Mouse (Mus musculus): ENCODE results near the gene Wsb1.
A peak's percentile ranks its signal among the peaks of the same experiment; 100 is the strongest.
"Not testable (repeated sequence)": the region's sequence is repeated elsewhere in the genome, so short reads cannot be mapped to it uniquely, and the experiment has no call there.

Gene Wsb1

GRCm38 (mm10) chr11:79264376-79264775 is 9.9 kb upstream of the Wsb1 start:
- DNase-seq (ENCODE audit: low spot score in 2 of 2), result no peak

- not testable (repeated sequence) for DNase-seq (ENCODE audit: low spot score in 2 of 2)
Measured at GRCm38 (mm10) chr11:79260126-79260525, 5.7 kb upstream of the Wsb1 start.

GRCm38 (mm10) chr11:79258738-79259137 is 4.3 kb upstream of the Wsb1 start:
- no peak for DNase-seq (ENCODE audit: low spot score in 2 of 2)

DNA sequence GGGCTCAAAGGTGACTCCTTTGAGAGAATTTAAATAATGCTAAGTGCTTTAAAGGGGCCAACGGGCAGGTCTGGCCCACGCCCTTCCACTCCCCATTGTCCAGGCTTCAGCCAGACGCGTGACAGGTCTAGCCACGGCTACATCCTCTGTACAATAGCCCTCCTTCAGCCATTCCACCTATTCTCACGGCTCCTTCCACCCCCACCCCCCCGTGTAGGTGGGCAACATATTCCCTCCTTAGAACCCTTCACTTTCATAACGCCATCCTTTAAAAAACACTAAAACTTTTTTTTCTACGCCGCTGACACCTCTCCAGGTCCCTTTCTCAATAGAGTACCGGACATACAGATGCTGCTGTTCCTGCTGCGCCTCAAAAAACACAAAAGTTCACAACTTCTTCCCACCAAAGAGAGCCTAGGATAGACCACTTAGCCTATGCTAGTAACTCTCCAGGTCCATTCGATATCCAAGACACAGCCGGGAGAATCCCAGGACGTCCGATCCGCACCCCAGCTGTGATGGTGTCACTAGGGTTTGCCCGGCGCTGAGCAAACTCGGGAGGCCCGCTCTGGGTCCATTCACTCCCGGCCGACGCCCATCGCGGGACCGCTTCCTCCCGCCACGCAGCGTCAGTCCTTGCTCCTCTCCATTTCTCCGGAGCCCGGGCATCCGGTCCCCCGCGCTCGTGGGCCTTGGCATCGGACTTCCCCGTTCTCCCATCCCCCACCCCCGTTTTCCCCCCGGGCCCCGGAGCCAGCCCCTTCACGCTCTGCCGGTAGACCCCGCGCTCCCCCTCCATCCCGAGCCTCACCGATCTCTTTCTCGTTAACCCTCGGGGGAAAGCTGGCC is 705 bp downstream of the Wsb1 start:
- peak; percentile 60 to 63 for DNase-seq (ENCODE audit: low spot score in 2 of 2)

DNA sequence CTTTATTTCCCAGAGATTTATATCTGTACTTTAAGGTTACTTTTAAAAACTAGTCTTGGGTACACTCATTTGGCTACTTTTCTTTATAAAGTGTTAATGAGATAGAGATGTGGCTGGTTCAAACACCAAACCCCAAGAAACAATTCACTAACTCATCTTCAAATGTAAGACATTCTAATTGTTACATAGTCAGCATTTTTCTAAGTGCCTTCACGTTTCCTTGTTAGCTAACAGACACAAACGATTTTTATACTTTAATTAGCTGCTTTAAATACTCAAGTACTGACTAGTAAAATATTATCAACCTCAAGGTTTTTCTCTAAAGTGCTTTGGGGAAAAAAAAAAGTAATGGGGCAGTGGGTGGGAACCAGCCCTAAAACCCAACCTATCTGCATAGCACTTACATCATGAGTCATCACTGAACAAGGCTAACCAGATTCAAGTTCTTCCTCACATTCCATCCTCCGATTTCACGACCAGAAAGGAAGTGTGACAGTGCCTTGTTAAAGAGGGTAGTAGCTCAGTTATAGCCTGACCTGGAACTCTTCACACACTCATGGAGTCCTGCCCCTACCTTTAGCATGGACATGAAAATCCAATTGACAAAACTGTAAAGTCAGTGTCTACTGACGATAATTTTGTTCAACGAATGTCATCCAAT is 1.5 kb downstream of the Wsb1 start:
- DNase-seq (ENCODE audit: low spot score in 2 of 2), result no peak

DNA sequence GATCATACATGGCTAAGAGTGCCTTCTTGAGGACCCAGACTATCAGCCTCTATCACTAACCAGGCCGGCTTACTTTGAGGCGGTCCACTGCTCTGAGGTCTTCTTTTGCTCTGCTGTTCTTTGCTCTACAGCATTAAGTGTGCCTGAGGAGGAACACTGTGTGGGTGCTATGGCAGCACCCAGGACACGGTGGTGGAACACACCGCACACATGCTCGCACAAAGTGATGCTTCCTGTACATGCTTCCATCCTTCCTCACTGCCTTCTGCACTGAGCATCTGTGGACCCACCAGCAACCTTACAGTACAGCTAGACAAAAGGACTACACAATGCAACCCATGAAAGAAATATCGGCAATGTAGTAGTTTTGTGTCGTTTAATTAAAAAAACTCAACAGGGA is 15.4 kb downstream of the Wsb1 start:
- DNase-seq (ENCODE audit: low spot score in 2 of 2), result no peak

DNA sequence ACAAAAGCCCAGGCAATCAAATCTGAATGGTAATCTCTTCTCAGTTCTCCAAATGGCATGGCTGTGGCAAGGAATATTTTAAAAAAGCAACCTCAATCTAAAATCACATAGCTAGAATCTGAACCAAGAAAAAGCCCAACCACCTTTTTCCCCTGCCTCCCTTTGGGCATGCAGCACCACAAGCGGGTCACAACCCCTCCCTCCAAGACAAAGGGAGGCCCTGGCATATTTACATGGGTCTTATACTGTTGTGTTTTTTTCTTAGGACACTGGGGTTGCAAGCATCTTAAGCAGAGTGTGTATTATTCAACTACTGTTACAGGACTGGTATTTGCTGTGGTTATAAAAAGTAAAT is 16.1 kb downstream of the Wsb1 start:
- peak in 1 of 2 experiments; percentile 35 for DNase-seq (ENCODE audit: low spot score in 2 of 2)

- DNase-seq (ENCODE audit: low spot score in 2 of 2), result peak in 1 of 2 experiments; percentile 21
Measured at GRCm38 (mm10) chr11:79237644-79238397, 16.6 kb downstream of the Wsb1 start.

GRCm38 (mm10) chr11:79230251-79230570 is 24.3 kb downstream of the Wsb1 start:
- DNase-seq (ENCODE audit: low spot score in 2 of 2), result no peak

- DNase-seq (ENCODE audit: low spot score in 2 of 2), result peak; percentile 50 to 59
Measured at GRCm38 (mm10) chr11:79229561-79230250, 24.8 kb downstream of the Wsb1 start.

- peak; percentile 10 to 20 for DNase-seq (ENCODE audit: low spot score in 2 of 2)
Measured at GRCm38 (mm10) chr11:79229057-79229504, 25.4 kb downstream of the Wsb1 start.

DNA sequence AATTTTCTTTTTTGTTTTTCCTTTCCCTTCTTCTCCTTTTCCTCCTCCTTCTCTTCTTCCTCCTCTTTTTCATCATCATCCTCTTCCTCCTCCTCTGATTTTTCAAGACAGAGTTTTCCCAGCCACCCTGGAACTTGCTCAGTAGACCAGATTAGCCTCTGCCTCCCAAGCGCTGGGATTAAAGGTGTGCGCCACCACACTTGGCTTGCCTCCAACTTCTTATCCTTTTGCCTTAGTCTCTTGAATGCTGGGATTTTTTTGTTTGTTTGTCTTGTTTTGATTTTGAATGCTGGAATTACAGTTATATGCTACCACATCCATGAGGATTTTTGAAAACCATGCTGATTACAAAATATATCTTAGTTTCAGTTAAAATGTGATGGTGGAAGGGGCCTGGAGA is 26.4 kb downstream of the Wsb1 start:
- DNase-seq (ENCODE audit: low spot score in 2 of 2), result peak; percentile 10 to 11

DNA sequence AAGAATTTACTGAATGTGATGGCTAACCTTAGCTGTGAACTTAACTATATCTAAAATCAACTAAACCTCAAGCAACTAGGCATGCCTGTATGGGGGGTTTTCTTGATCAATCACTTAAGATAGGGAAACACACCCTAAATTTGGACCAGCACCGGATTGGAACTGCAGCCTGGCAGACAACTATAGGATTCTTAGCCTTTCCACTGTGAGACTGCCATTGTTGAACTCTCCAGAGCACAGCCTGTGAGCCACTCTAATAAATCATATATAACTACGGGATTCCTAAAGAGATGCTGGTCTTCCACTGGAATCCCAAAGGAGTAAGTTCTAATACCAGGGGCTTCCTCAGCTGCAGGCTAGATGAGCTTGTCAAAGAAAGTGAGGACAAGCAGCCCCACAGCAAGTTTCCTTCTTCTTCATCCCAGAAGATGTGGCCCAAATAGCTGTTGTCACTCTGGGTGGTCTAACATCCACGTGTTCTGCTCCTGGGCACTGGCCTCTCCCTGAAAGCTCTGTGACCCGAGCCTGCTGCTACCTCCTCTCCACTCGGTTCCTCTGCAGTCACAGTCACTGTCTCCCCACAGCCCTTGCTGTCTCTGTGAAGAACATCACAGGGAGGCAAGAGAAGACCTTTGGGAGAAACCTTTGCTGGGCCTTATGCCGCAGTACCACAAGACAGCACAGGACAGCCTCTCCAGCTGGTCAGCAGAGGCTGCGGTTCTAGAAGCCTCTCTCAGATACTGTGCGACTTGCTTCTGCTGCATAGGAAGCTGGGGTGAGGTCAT is 28.9 kb downstream of the Wsb1 start:
- DNase-seq (ENCODE audit: low spot score in 2 of 2), result peak in 1 of 2 experiments; percentile 9

GRCm38 (mm10) chr11:79224562-79225280 is 29.8 kb downstream of the Wsb1 start:
- peak; percentile 80 to 86 for DNase-seq (ENCODE audit: low spot score in 2 of 2)

DNA sequence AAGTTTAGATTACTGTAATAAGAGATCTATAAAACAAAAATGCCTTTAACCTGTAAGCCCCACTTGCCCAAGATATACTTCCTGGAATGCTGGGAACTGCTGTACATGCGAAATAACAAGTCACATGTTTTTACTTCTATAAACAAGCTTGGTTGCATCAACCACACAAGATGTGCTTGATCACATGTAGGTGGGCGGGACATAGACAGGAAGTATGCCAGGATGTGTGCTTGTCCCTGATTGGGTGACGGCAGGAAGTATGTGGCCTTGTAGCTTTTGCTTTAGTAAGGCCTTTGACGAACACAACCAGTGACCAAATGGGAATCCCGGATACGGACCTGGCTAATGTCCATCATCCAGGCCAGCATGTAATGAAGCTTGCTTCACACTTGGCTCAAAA is 31.1 kb downstream of the Wsb1 start:
- DNase-seq (ENCODE audit: low spot score in 2 of 2), result peak in 1 of 2 experiments; percentile 17

DNA sequence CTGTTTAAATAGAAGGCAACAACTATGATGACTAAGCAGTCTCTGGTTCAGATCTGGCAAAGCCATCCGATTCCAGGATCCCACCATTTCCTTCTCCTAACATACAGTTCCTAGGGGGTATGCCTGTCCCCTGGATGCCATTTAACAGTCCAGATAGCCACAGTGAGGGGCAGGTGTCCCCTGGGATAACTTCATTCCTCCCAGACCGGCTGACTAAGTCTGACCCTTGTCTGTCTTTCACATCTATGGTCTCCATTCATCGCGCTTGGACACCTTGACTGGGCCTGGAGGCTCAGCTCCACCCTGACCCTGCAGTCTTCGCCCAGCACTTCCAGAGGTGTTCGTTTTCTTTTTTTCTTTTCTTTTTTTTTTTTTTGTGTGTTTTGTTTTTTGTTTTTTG is 31.8 kb downstream of the Wsb1 start:
- peak in 1 of 2 experiments; percentile 14 for DNase-seq (ENCODE audit: low spot score in 2 of 2)

DNA sequence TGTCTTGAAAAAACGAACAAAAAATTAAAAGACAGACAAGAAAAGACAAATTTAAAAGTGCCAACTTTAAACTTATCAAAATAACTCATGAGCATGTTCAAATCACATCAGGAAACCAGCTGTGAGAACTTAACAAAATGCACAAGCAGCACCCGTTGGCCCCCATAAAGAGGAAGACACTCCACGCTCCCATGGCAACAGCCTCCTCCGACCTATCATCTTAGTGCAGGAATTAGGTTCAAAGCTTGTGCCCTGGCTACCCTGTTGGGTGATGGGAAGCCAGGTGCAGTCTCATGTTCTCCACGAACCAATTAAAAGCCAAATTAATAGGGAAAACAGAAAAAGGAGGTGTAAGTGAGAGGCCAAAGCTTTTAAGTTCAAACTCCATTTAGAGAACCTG is 32.8 kb downstream of the Wsb1 start:
- DNase-seq (ENCODE audit: low spot score in 2 of 2), result peak in 1 of 2 experiments; percentile 26

GRCm38 (mm10) chr11:79218936-79219626 is 35.4 kb downstream of the Wsb1 start:
- DNase-seq (ENCODE audit: low spot score in 2 of 2), result peak in 1 of 2 experiments; percentile 22

- no peak for DNase-seq (ENCODE audit: low spot score in 2 of 2)
Measured at GRCm38 (mm10) chr11:79218061-79218460, 36.4 kb downstream of the Wsb1 start.

DNA sequence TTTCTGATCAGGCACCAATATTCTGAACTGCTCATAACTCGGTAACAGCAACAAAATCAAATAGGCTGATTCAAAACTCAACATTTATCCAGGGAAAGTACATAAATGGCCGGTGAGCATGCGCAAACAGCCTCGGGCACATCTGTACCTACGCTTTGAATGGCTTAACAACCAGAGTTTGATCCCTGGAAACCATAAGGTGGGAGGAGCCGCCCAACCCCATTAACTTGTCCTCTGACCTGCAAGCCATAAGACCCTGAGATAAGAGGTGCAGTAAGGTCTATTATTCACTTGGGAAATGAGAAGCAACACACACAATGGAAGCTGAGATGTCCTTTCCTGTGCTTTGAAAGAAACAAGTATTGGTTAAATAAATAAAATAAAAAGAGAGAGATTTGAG is 37.3 kb downstream of the Wsb1 start:
- no peak for DNase-seq (ENCODE audit: low spot score in 2 of 2)

Measured in right cerebral cortex, postnatal 10 days (tissue).